Mouse (Mus musculus): Measurements from ENCODE around the gene Tmem63a. TPM values are rescaled to one million over a fixed set of nuclear protein-coding genes. Genes with fewer than 3 reads are reported as not detected.

Tmem63a gene
- polyA plus RNA-seq, 2 experiments = 18.2 to 47.9 TPM

DNA sequence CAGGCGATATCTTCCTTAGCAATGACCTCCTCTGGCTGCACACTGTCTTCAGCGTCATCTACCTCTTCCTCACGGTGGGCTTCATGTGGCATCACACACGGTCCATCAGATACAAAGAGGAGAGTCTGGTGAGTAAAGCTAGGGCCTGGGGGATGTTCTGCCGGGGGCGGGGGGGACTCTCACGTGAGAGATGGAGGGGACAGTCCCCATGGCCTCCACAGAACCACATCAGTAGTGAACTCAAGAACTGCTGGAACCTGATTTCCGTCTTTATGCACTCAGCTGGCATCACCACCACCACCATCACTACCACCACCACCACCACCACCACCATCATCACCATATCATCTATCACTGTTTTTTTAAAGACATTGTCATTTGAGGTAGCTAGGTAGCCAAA, 14.3 kb downstream of the Tmem63a start:
- no peak overlapping the region for H3K27ac ChIP-seq (replicated peaks; ENCODE audit: low read depth, low read length)

DNA sequence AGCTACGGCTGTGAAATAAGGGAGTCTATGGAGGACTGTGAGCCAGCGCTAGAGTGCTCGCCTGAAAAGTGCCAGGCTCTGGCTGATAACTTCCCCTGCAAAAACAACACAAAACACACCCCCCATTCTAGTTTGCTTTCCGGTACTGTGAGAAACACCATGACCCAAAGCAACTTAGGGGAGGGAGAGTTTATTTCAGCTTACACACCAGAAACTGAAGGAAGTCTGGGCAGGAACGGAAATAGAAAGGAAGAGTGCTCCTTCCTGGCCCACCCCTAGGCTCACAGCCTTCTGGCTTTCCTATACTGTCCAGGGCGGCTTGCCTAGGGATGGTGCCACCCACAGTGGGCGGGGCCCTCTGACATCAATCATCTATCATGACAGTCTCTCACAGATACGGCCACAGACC, 14.8 kb downstream of the Tmem63a start:
- no peak for DNase-seq (ENCODE audit: low spot score)
- Histone ChIP-seq H3K9me3 (ENCODE audit: control insufficient read depth, low read length) (no peaks in the 10 kb centered on the region), H3K27ac (replicated peaks; ENCODE audit: low read depth, low read length) (no peak overlapping the region), H3K4me1 (ENCODE audit: control insufficient read depth, insufficient read depth, low read length) (no peaks in the 10 kb centered on the region), H3K4me3 (replicated peaks; ENCODE audit: low read length) (no peak overlapping the region), H3K4me2 (replicated peaks; ENCODE audit: low read depth, low read length, severe bottlenecking) (no peak overlapping the region), H3K27me3 (ENCODE audit: control insufficient read depth, insufficient read depth, low read length) (no peaks in the 10 kb centered on the region), H3K9ac (ENCODE audit: low read depth, low read length, severe bottlenecking) (no peak overlapping the region), H3K36me3 (ENCODE audit: control insufficient read depth, insufficient read depth, low read length) (peaks cover 75% of the 10 kb centered on the region)
- TF ChIP-seq POLR2A (IDR thresholded peaks at IDR 0.05; ENCODE audit: borderline replicate concordance, extremely low read depth, insufficient read depth, insufficient read length) = no peak
- WGBS = 91% methylated on average over 8 of the region's 8 CpGs
- no peak for ATAC-seq (ENCODE audit: low FRiP score, low read depth)

More for the DNA sequence above, 14.3 kb downstream of the Tmem63a start:
- DNase-seq (ENCODE audit: low spot score) (no peak), ATAC-seq (ENCODE audit: low FRiP score, low read depth) (no peak)
- Histone ChIP-seq H3K4me1 (ENCODE audit: control insufficient read depth, insufficient read depth, low read length) (no peaks in the 10 kb centered on the region), H3K4me3 (replicated peaks; ENCODE audit: low read length) (no peak overlapping the region), H3K9ac (ENCODE audit: low read depth, low read length, severe bottlenecking) (no peak overlapping the region), H3K36me3 (ENCODE audit: control insufficient read depth, insufficient read depth, low read length) (peaks cover 75% of the 10 kb centered on the region), H3K27me3 (ENCODE audit: control insufficient read depth, insufficient read depth, low read length) (no peaks in the 10 kb centered on the region), H3K9me3 (ENCODE audit: control insufficient read depth, low read length) (no peaks in the 10 kb centered on the region), H3K4me2 (replicated peaks; ENCODE audit: low read depth, low read length, severe bottlenecking) (no peak overlapping the region)
- 91% methylated on average over 8 of the region's 8 CpGs for WGBS
- TF ChIP-seq POLR2A (IDR thresholded peaks at IDR 0.05; ENCODE audit: borderline replicate concordance, extremely low read depth, insufficient read depth, insufficient read length) = no peak

DNA sequence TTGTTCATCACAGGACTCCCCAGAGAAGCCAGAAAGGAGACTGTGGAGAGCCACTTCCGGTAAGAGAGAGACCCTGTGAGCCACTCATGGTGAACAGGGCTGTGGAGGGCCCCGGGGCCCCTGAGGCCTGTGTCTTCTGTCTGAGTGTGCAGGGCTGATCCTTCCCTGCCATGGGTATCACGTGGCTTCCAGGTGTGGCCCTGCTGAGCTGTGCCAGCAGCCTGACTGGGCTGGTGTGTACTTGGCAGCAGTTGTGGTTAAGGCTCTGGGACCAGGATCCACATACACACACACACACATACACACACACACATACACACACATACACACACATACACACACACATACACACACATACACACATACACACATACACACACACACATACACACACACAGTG, 15.8 kb downstream of the Tmem63a start:
- no peak for DNase-seq (ENCODE audit: low spot score)
- no peak overlapping the region for H3K4me2 ChIP-seq (replicated peaks; ENCODE audit: low read depth, low read length, severe bottlenecking)
- peaks cover 81% of the 10 kb centered on the region for H3K36me3 ChIP-seq (ENCODE audit: control insufficient read depth, insufficient read depth, low read length)
- ATAC-seq (ENCODE audit: low FRiP score, low read depth) = no peak
- no peaks in the 10 kb centered on the region for H3K4me1 ChIP-seq (ENCODE audit: control insufficient read depth, insufficient read depth, low read length)
- no peak for TF ChIP-seq POLR2A (IDR thresholded peaks at IDR 0.05; ENCODE audit: borderline replicate concordance, extremely low read depth, insufficient read depth, insufficient read length)
- no peaks in the 10 kb centered on the region for H3K9me3 ChIP-seq (ENCODE audit: control insufficient read depth, low read length)
- WGBS = 76% methylated on average over 3 of the region's 3 CpGs
- no peak overlapping the region for H3K27ac ChIP-seq (replicated peaks; ENCODE audit: low read depth, low read length)
- no peak overlapping the region for H3K4me3 ChIP-seq (replicated peaks; ENCODE audit: low read length)
- H3K27me3 ChIP-seq (ENCODE audit: control insufficient read depth, insufficient read depth, low read length) = no peaks in the 10 kb centered on the region
- H3K9ac ChIP-seq (ENCODE audit: low read depth, low read length, severe bottlenecking) = no peak overlapping the region

DNA sequence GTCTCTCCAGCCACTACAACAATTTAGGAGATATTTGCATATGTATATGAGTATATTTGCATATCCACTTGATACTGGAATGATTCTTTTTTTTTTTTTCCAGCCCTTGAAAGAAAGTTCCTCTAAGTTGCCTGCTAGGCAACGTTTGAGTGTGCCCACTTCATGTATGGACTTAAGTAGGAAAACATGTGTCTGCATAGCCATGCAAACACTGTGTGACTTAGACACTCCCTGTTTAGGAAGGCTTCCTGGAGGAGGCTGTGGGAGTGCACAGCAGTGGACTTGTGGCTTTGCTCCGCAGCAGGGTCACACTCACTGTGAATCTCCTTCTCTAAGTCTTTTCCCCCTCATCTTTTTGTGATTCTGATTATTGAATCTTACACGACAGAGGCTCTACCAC, 16.7 kb downstream of the Tmem63a start:
- H3K9ac ChIP-seq (ENCODE audit: low read depth, low read length, severe bottlenecking) = no peak overlapping the region
- WGBS = 68% methylated on average over 3 of the region's 3 CpGs
- peaks cover 82% of the 10 kb centered on the region for H3K36me3 ChIP-seq (ENCODE audit: control insufficient read depth, insufficient read depth, low read length)
- no peak overlapping the region for H3K4me3 ChIP-seq (replicated peaks; ENCODE audit: low read length)
- ATAC-seq (ENCODE audit: low FRiP score, low read depth) (no peak), DNase-seq (ENCODE audit: low spot score) (no peak)
- H3K27me3 ChIP-seq (ENCODE audit: control insufficient read depth, insufficient read depth, low read length) = no peaks in the 10 kb centered on the region
- no peaks in the 10 kb centered on the region for H3K9me3 ChIP-seq (ENCODE audit: control insufficient read depth, low read length)
- H3K4me2 ChIP-seq (replicated peaks; ENCODE audit: low read depth, low read length, severe bottlenecking) = no peak overlapping the region
- no peak overlapping the region for H3K27ac ChIP-seq (replicated peaks; ENCODE audit: low read depth, low read length)
- no peaks in the 10 kb centered on the region for H3K4me1 ChIP-seq (ENCODE audit: control insufficient read depth, insufficient read depth, low read length)
- TF ChIP-seq POLR2A (IDR thresholded peaks at IDR 0.05; ENCODE audit: borderline replicate concordance, extremely low read depth, insufficient read depth, insufficient read length) = no peak

DNA sequence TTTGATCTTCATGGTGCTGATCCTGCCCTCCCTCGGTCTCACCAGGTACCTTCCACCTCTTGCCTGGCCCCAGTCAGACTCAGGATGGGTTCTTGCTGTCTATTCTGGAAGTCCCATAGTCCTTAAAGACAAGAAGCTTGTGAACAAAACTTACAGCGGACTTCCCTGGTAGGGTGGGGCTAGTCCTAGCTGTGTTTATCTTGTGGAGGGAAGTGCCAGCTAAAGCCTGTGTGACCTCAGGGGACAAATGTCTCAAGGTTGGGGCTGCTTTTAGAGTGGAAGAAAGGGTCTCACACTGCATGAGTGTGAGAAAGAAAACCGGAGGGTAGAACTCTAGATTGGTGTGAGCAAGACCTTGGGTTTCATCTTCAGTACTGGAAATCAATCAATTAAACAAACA, 23.6 kb downstream of the Tmem63a start:
- ATAC-seq (ENCODE audit: low FRiP score, low read depth) (no peak), DNase-seq (ENCODE audit: low spot score) (no peak)
- no peaks in the 10 kb centered on the region for H3K4me1 ChIP-seq (ENCODE audit: control insufficient read depth, insufficient read depth, low read length)
- no peak overlapping the region for H3K9ac ChIP-seq (ENCODE audit: low read depth, low read length, severe bottlenecking)
- no peak for TF ChIP-seq POLR2A (IDR thresholded peaks at IDR 0.05; ENCODE audit: borderline replicate concordance, extremely low read depth, insufficient read depth, insufficient read length)
- H3K9me3 ChIP-seq (ENCODE audit: control insufficient read depth, low read length) = no peaks in the 10 kb centered on the region
- no peak overlapping the region for H3K27ac ChIP-seq (replicated peaks; ENCODE audit: low read depth, low read length)
- no peak overlapping the region for H3K4me3 ChIP-seq (replicated peaks; ENCODE audit: low read length)
- peaks cover 82% of the 10 kb centered on the region for H3K36me3 ChIP-seq (ENCODE audit: control insufficient read depth, insufficient read depth, low read length)
- H3K27me3 ChIP-seq (ENCODE audit: control insufficient read depth, insufficient read depth, low read length) = no peaks in the 10 kb centered on the region
- no peak overlapping the region for H3K4me2 ChIP-seq (replicated peaks; ENCODE audit: low read depth, low read length, severe bottlenecking)
- 92% methylated on average over 3 of the region's 3 CpGs for WGBS

DNA sequence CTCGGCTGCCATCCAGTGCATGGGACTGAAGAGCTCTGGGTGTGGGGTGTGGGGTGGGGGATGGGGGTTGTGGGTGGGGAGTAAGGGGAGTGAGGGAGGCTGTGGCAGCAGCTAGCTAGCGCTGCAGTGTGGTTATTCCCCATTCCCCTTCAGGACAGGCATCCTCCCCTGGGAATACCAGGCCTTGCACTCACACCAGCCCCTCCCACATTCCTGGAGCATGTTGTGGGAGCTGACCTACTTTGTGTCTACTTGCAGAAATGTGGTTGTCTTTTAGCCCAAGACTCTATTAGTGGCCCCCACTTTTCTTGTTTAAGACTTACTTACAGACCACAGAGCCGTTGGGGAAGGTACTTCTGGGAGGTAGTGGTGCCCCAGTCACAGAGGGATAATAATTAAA, 24.4 kb downstream of the Tmem63a start:
- H3K4me3 ChIP-seq (replicated peaks; ENCODE audit: low read length) = no peak overlapping the region
- H3K27me3 ChIP-seq (ENCODE audit: control insufficient read depth, insufficient read depth, low read length) = no peaks in the 10 kb centered on the region
- 68% methylated on average over 3 of the region's 3 CpGs for WGBS
- H3K9me3 ChIP-seq (ENCODE audit: control insufficient read depth, low read length) = no peaks in the 10 kb centered on the region
- TF ChIP-seq POLR2A (IDR thresholded peaks at IDR 0.05; ENCODE audit: borderline replicate concordance, extremely low read depth, insufficient read depth, insufficient read length) = no peak
- H3K4me2 ChIP-seq (replicated peaks; ENCODE audit: low read depth, low read length, severe bottlenecking) = no peak overlapping the region
- DNase-seq (ENCODE audit: low spot score) = no peak
- ATAC-seq (ENCODE audit: low FRiP score, low read depth) = no peak
- H3K27ac ChIP-seq (replicated peaks; ENCODE audit: low read depth, low read length) = no peak overlapping the region
- H3K9ac ChIP-seq (ENCODE audit: low read depth, low read length, severe bottlenecking) = no peak overlapping the region
- H3K36me3 ChIP-seq (ENCODE audit: control insufficient read depth, insufficient read depth, low read length) = peaks cover 82% of the 10 kb centered on the region
- no peaks in the 10 kb centered on the region for H3K4me1 ChIP-seq (ENCODE audit: control insufficient read depth, insufficient read depth, low read length)

Data from limb, embryonic 14.5 days (tissue).